Mouse (Mus musculus): ENCODE data around the gene Syt5.

The Syt5 gene

DNA sequence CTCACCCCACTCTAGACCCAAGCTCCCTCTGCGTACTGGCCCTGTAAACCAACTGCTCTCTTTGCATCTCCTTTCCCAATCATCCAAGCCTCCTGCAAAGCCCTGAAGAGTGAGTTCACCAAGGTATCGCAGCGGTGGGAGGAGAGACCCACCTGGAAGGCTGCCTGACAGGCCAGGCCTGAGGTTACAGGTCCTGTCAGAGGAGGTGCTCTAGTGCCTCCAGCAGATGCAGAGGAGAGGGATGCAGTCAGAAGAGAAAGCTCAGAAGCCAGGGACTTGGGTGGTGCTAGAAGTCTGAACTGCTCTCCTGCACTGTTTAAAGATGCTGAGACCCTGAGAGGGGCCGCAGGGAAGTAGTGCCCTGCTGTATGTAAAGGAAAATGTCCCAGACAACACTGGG, 48.3 kb downstream of the Syt5 start:
- no peak for DNase-seq

DNA sequence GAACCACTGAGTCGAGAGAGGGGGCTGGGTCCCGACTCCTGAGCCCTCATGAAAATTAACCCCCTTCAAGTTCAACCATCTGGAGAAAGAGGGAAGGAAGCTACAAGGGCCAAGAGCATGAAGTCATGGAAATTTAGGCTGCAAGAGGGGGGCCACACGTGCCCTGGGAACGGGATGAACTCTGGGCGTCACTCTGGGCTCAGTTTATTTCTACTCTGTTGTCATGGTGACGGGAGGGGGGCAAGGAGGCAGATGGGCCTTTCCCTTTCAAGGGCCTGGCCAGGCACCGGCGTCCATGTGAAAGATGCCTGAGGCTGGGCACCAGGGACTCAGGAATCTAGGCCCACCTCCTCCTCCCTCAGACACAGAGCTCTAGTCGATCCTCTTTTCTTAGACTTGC, 49.1 kb downstream of the Syt5 start:
- DNase-seq, result peak; percentile 59

DNA sequence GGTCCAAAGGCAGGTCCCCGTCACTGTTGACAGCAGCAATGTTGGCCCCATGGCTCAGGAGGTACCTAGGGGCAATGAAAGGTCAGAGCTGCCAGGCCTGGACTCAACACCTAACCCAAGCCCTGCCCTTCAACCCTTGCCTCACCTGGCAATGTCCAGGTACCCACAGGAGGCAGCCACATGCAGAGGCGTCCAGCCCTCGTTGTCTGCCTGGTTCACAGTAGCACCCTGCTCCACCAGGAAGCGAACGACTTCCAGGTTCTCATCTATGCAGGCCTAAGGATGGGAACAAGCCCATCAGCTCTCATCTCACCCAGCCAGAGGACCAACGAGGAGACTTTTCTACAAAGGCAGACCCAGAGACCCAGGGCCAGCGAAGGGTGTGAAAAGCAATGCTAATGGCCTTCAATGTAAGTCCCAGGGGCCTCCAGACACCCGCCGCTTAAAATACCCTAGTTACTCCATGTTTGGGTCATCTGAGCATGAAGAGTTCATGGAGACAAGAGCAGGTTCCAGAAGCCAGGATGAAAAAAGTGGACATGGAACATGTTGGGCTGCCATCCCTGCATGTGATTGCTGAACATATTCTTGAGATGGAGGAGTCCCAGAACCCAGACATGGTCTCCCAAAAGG, 50.0 kb downstream of the Syt5 start:
- DNase-seq, result no peak

DNA sequence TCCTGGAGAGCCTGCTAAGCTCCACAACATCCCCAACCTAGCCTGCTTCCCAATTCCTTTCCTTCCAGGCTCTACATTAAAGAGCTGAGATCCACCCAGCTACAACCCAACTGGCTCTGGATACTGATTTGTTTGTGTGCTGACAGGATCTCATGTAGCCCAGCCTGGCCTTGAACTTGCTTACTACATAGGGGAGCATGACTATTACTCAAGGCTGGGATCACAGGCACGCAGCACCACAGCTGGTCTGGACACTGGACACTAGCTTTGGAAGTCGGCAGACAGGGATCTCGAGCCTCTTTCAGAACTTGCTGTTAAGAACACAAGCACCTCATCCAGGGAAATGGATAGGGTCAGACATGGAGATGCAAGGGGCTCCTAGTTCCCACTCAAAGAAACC, 50.9 kb downstream of the Syt5 start:
- no peak for DNase-seq

DNA sequence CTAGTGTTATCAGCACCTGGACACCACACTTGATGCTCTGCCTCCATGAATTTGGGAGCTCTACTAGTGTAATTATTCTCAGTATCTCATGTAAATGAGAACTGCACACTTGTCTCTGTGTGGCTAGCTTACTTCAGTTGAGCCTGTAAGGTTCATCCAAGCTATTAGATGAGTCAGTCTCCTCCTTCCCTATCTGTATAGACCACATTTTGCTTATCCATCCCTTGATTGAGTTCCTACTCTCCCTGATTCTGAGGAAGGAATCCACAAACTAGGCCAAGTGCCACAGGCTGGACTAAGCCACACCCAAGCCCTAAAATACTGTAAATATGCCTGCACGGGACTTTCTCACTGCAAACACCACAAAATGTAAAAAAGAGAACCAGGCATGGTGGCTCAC, 53.4 kb downstream of the Syt5 start:
- no peak for DNase-seq

DNA sequence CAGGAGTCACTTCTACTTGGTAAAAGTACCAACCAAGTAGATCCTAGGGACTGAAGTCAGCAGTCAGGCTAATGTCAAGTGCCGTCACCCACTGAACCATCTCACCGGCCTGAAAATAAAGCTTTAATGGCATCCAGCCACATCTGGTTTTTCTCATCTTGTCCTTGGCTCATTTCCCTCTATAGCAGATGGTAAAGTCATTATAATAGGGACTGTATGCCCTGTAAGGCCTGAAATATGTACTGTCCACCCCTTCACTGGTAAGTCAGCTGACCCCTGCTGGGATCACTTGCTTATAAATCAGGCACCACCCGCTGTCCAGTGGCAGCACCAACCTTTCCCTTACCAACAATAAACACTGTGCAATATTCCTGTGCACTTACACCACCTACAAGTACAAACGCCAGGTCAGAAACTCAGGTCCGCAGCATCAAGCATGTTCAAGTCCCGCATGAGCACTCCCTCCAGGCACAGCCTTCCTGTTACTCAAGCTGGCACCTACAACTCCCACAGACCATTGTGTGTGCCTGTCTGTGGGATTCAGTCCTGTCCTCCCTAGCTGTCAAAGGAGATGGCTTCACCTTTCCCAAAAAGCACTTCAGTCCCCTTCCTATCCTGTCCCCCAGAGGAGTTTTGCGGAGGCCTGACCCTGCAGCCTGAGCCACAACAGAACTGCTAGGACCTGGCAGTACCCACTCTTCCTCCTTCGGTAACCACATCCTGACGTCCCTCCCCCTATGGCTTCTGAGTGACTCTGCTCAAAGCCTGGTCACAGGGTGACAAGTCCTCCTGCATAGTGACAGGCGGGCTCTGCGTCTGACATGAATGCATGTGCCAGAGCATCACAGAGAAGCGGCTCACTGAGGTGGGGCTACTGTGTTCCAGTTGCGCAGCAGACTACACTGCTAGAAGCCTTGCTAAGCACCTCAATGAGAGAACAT, 54.8 kb downstream of the Syt5 start:
- DNase-seq, result no peak

DNA sequence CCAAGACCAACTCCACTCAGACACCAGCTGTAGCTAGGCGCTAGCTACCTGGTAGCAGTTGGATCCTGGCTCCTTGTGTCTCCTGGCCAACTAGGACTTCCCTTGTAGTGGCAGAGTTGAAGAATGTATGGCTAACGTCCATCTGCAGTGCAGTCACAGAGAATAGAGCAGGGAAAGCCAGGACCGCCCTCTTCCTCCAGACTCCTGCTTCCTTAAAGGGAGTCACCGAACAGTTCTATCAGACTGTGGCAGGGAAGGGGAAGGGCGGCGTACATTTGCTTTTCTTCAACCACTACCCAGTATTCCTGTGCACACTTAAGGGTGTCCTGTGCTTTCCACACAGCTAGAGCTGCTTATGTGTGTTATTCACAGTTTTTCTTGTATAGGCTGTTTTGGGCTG, 56.0 kb downstream of the Syt5 start:
- DNase-seq, result no peak

Measured in cerebellum, adult 11-12 months (tissue).